Mouse (Mus musculus) cerebellum, postnatal 4 days (tissue): ENCODE results near the gene Prkg1.
"Not testable (repeated sequence)": the region's sequence is repeated elsewhere in the genome, so short reads cannot be mapped to it uniquely, and the experiment has no call there.

Source experiments
- DNase-seq, 2 experiments: peaks; one replicate each; pipeline ENCODE4 v3.0.0; 2022; ENCODE audit warnings: low spot score in 2 of 2, mixed read lengths in 1 of 2

Gene Prkg1

GRCm38 (mm10) chr19:30631051-30631450 is 1133.8 kb downstream of the Prkg1 start:
- DNase-seq, result no peak

- no peak for DNase-seq
These were observed 1138.8 kb downstream of the Prkg1 start for GRCm38 (mm10) chr19:30626036-30626435.

- DNase-seq, result no peak
These were observed 1139.4 kb downstream of the Prkg1 start for GRCm38 (mm10) chr19:30625391-30625790.

GRCm38 (mm10) chr19:30623620-30624019 is 1141.2 kb downstream of the Prkg1 start:
- no peak for DNase-seq

GRCm38 (mm10) chr19:30613150-30613865 is 1151.5 kb downstream of the Prkg1 start:
- DNase-seq, result no peak

GRCm38 (mm10) chr19:30586366-30586765 is 1178.5 kb downstream of the Prkg1 start:
- DNase-seq, result no peak

GRCm38 (mm10) chr19:30564516-30564915 is 1200.3 kb downstream of the Prkg1 start:
- no peak for DNase-seq

GRCm38 (mm10) chr19:30563876-30564275 is 1201.0 kb downstream of the Prkg1 start:
- DNase-seq, result no peak

- DNase-seq, result no peak
These were observed 1206.8 kb downstream of the Prkg1 start for GRCm38 (mm10) chr19:30558024-30558423.

GRCm38 (mm10) chr19:30554467-30554881 is 1210.4 kb downstream of the Prkg1 start:
- peak; percentile 54 to 78 for DNase-seq

GRCm38 (mm10) chr19:30553740-30554139 is 1211.1 kb downstream of the Prkg1 start:
- no peak for DNase-seq

GRCm38 (mm10) chr19:30552260-30552659 is 1212.6 kb downstream of the Prkg1 start:
- DNase-seq, result no peak

GRCm38 (mm10) chr19:30549854-30550647 is 1214.8 kb downstream of the Prkg1 start:
- no peak for DNase-seq

GRCm38 (mm10) chr19:30549044-30549853 is 1215.6 kb downstream of the Prkg1 start, which contains the start of gene Dkk1:
Gene Dkk1 (minus strand): TSS chr19:30549665.
- DNase-seq, result peak in 1 of 2 experiments; percentile 29

- DNase-seq, result no peak
These were observed 1216.3 kb downstream of the Prkg1 start for GRCm38 (mm10) chr19:30548411-30549043.

GRCm38 (mm10) chr19:30539365-30539941 is 1225.4 kb downstream of the Prkg1 start:
- not testable (repeated sequence) for DNase-seq

GRCm38 (mm10) chr19:30516771-30517170 is 1248.1 kb downstream of the Prkg1 start:
- DNase-seq, result no peak
